Mouse (Mus musculus): ENCODE data around the gene Cnbp. TPM values are rescaled to one million over a fixed set of nuclear protein-coding genes. Genes with fewer than 3 reads are reported as not detected.

The Cnbp gene
- polyA plus RNA-seq, 1 experiment from 2014 or later, result 747 TPM

GRCm38 (mm10) chr6:87846813-87847212 is 4.1 kb downstream of the Cnbp start:
- 85% methylated on average over 1 of the region's 1 CpGs for WGBS
- no peak overlapping the region for H3K4me2 ChIP-seq (replicated peaks)
- no peak for ATAC-seq (replicated peaks)
- H3K27me3 ChIP-seq, result no peaks in the 10 kb centered on the region
- H3K4me3 ChIP-seq, result no peak overlapping the region
- H3K36me3 ChIP-seq, result peaks cover 35% of the 10 kb centered on the region
- peaks cover 35% of the 10 kb centered on the region for H3K4me1 ChIP-seq
- H3K27ac ChIP-seq (replicated peaks), result no peak overlapping the region
- no peaks in the 10 kb centered on the region for H3K9me3 ChIP-seq
- no peak overlapping the region for H3K9ac ChIP-seq (replicated peaks)

GRCm38 (mm10) chr6:87845031-87845695 is 5.7 kb downstream of the Cnbp start:
- H3K9me3 ChIP-seq, result no peaks in the 10 kb centered on the region
- H3K4me3 ChIP-seq, result no peak overlapping the region
- peaks cover 38% of the 10 kb centered on the region for H3K36me3 ChIP-seq
- 91% methylated on average over 13 of the region's 13 CpGs for WGBS
- peaks cover 30% of the 10 kb centered on the region for H3K4me1 ChIP-seq
- no peak for ATAC-seq (replicated peaks)
- H3K9ac ChIP-seq (replicated peaks), result no peak overlapping the region
- H3K27me3 ChIP-seq, result no peaks in the 10 kb centered on the region
- H3K4me2 ChIP-seq (replicated peaks), result no peak overlapping the region
- H3K27ac ChIP-seq (replicated peaks), result no peak overlapping the region

DNA sequence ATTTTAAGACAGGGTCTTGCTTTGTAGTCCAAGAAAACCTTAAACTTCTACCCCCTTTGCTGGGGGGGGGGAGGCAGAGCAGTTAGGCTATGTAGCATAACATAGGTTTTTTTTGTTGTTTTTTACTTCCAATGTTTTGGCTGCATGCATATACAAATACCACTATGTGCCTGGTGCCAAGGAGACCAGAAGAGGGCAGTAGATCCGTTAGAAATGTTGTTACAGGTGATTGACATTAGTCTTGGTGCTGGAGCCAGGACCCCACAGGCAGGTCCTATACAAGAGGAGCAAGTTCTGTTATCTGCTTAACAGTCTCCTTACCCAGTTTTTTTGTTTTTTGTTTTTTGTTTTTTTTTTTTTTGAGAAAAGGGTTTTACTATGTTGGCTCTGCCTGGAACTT is 8.7 kb downstream of the Cnbp start:
- Histone ChIP-seq H3K4me3 (no peak overlapping the region), H3K9me3 (no peaks in the 10 kb centered on the region), H3K9ac (replicated peaks) (no peak overlapping the region), H3K27ac (replicated peaks) (no peak overlapping the region), H3K36me3 (peaks cover 38% of the 10 kb centered on the region), H3K27me3 (no peaks in the 10 kb centered on the region), H3K4me2 (replicated peaks) (no peak overlapping the region), H3K4me1 (peaks cover 15% of the 10 kb centered on the region)
- 11% methylated on average over 1 of the region's 1 CpGs for WGBS
- ATAC-seq (replicated peaks), result no peak

- Histone ChIP-seq H3K27me3 (no peaks in the 10 kb centered on the region), H3K9me3 (no peaks in the 10 kb centered on the region), H3K4me2 (replicated peaks) (no peak overlapping the region), H3K9ac (replicated peaks) (no peak overlapping the region), H3K4me3 (no peak overlapping the region), H3K4me1 (peaks cover 14% of the 10 kb centered on the region), H3K36me3 (peaks cover 38% of the 10 kb centered on the region), H3K27ac (replicated peaks) (no peak overlapping the region)
- WGBS, result 84% methylated on average over 8 of the region's 8 CpGs
- no peak for ATAC-seq (replicated peaks)
Measured at GRCm38 (mm10) chr6:87841635-87842034, 9.3 kb downstream of the Cnbp start.

GRCm38 (mm10) chr6:87839797-87840341 is 11.0 kb downstream of the Cnbp start:
- no peak for ATAC-seq (replicated peaks)
- no peaks in the 10 kb centered on the region for H3K27me3 ChIP-seq
- no peaks in the 10 kb centered on the region for H3K9me3 ChIP-seq
- H3K4me2 ChIP-seq (replicated peaks), result no peak overlapping the region
- no peak overlapping the region for H3K9ac ChIP-seq (replicated peaks)
- H3K4me3 ChIP-seq, result no peak overlapping the region
- H3K27ac ChIP-seq (replicated peaks), result no peak overlapping the region
- peaks cover 43% of the 10 kb centered on the region for H3K36me3 ChIP-seq
- 59% methylated on average over 11 of the region's 11 CpGs for WGBS
- H3K4me1 ChIP-seq, result peaks cover 14% of the 10 kb centered on the region

- Histone ChIP-seq H3K36me3 (peaks cover 41% of the 10 kb centered on the region), H3K4me3 (peak within 1 kb of the TSS; percentile 81), H3K27ac (replicated peaks) (peak within 1 kb of the TSS; percentile 91), H3K9ac (replicated peaks) (peak within 1 kb of the TSS; percentile 88), H3K4me1 (peaks cover 14% of the 10 kb centered on the region), H3K9me3 (no peaks in the 10 kb centered on the region), H3K27me3 (no peaks in the 10 kb centered on the region), H3K4me2 (replicated peaks) (peak within 1 kb of the TSS; percentile 53)
- under 1% methylated on average over 46 of the region's 46 CpGs for WGBS
- peak; percentile 98 for ATAC-seq (replicated peaks)
Measured at GRCm38 (mm10) chr6:87838551-87839197, 12.2 kb downstream of the Cnbp start, which contains the start of gene Isy1. Gene Isy1, minus strand, starts transcription at chr6:87838798.

DNA sequence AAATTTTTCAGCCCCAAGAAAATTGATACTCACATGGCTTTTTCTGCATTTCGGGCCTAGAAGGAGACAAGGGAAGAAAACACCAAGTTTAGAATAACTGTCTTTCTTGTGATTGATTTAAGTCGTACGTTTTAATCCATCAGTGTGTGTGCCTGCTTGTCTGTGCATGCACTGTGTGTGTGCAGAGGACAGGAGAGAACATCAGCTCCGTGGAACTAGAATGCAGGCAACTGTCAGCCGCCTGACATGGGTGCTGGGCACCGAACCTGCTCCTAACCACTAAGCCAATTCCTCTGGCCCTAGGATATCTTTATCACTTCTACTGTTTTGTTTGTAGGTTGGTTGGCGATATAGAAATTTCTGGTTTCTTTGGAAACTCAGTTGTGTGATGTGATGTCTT is 15.2 kb downstream of the Cnbp start, which contains the start of gene Gm45140:
TSS of gene Gm45140 (minus strand) at position 101 of the 400 bp plus-strand sequence.
- H3K27me3 ChIP-seq, result no peaks in the 10 kb centered on the region
- no peak within 1 kb of the TSS for H3K27ac ChIP-seq (replicated peaks)

DNA sequence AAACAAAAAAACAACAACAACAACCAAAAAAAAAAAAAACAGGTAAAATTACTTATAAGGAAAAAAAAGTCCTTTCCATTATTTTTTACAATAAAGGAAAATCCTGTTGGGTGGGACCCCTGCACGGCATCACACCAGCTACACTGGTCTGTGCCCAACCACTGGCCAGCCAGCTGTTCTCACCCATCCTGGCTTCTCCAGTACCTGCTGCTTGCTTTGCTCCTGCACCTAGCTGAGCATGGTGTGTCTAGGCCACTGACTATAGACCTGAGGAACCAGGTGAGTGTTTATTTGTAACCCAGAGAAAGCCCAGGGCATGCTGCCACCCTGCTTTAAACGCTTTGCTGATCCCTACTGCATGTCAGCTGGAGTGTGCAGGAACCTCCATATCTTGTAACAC is 30.5 kb downstream of the Cnbp start:
- no peaks in the 10 kb centered on the region for H3K4me1 ChIP-seq
- no peak for ATAC-seq (replicated peaks)
- H3K9me3 ChIP-seq, result no peaks in the 10 kb centered on the region
- H3K27ac ChIP-seq (replicated peaks), result no peak overlapping the region
- no peak overlapping the region for H3K4me3 ChIP-seq
- H3K9ac ChIP-seq (replicated peaks), result no peak overlapping the region
- peaks cover 91% of the 10 kb centered on the region for H3K36me3 ChIP-seq
- no peaks in the 10 kb centered on the region for H3K27me3 ChIP-seq
- 96% methylated on average over 2 of the region's 2 CpGs for WGBS
- no peak overlapping the region for H3K4me2 ChIP-seq (replicated peaks)

More for the DNA sequence above, 15.2 kb downstream of the Cnbp start, which contains the start of gene Gm45140:
- Histone ChIP-seq H3K9me3 (no peaks in the 10 kb centered on the region), H3K4me3 (no peak within 1 kb of the TSS), H3K9ac (replicated peaks) (no peak within 1 kb of the TSS), H3K4me2 (replicated peaks) (no peak within 1 kb of the TSS), H3K36me3 (peaks cover 44% of the 10 kb centered on the region), H3K4me1 (peaks cover 14% of the 10 kb centered on the region)
- ATAC-seq (replicated peaks), result no peak
- WGBS, result 95% methylated on average over 7 of the region's 7 CpGs

DNA sequence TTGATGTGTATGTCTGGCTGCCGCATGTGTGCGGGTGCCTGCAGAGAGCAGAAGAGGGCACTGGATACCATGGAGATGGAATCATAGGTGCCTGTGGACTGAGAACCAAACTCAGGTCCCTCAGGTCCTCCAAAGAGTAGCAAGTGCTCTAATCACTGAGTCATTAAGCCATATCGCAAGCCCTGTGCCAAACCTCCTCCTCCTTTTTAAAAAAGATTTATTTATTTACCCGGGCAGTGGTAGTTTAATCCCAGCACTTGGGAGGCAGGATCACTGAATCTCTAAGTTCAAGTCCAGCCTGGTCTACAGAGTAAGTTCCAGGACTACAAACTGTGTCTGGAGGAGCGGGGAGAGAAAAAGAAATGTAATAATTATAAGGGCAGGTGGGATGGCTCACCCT is 36.4 kb downstream of the Cnbp start:
- peaks cover 48% of the 10 kb centered on the region for H3K36me3 ChIP-seq
- no peaks in the 10 kb centered on the region for H3K9me3 ChIP-seq
- H3K4me2 ChIP-seq (replicated peaks), result no peak overlapping the region
- H3K27ac ChIP-seq (replicated peaks), result no peak overlapping the region
- no peak overlapping the region for H3K9ac ChIP-seq (replicated peaks)
- WGBS, result 90% methylated on average over 5 of the region's 5 CpGs
- H3K27me3 ChIP-seq, result no peaks in the 10 kb centered on the region
- ATAC-seq (replicated peaks), result no peak
- peaks cover 17% of the 10 kb centered on the region for H3K4me1 ChIP-seq
- H3K4me3 ChIP-seq, result no peak overlapping the region

DNA sequence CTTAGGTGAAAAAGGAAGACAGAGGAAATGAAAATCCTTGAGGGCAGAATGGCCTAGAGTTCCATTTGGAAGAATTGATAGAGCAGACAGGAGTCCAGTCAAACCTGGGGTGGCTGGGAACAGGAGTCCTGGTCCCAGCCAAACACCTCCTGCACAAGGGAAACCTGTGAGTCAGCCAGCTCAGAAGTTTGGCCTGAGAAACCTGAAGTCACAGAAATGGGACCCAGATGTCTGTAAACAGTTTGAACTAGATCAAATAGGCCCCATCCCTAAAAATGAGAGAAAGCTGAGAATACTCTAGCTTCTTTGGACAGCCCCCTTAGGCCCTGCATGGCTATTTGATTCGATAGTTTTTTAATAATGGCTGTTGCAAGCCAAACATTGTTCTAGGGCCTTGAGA is 38.2 kb downstream of the Cnbp start:
- H3K27me3 ChIP-seq, result no peaks in the 10 kb centered on the region
- peak overlapping the region; percentile 69; the same call in 1 of the 2 replicates for H3K9ac ChIP-seq (replicated peaks)
- H3K36me3 ChIP-seq, result peaks cover 30% of the 10 kb centered on the region
- no peak overlapping the region for H3K4me3 ChIP-seq
- 91% methylated on average over 1 of the region's 1 CpGs for WGBS
- H3K4me2 ChIP-seq (replicated peaks), result no peak overlapping the region
- H3K9me3 ChIP-seq, result no peaks in the 10 kb centered on the region
- peaks cover 17% of the 10 kb centered on the region for H3K4me1 ChIP-seq
- H3K27ac ChIP-seq (replicated peaks), result no peak overlapping the region
- ATAC-seq (replicated peaks), result no peak

GRCm38 (mm10) chr6:87811675-87812338 is 39.1 kb downstream of the Cnbp start, which contains the start of gene Rab43:
Gene Rab43, minus strand, starts transcription at chr6:87812164.
- peak within 1 kb of the TSS; percentile 93 for H3K4me2 ChIP-seq (replicated peaks)
- peak within 1 kb of the TSS; percentile 19; the same call in 1 of the 2 replicates for H3K27ac ChIP-seq (replicated peaks)
- peak within 1 kb of the TSS; percentile 69 for H3K9ac ChIP-seq (replicated peaks)
- H3K36me3 ChIP-seq, result peaks cover 23% of the 10 kb centered on the region
- peaks cover 17% of the 10 kb centered on the region for H3K4me1 ChIP-seq
- under 1% methylated on average over 39 of the region's 56 CpGs for WGBS
- no peaks in the 10 kb centered on the region for H3K9me3 ChIP-seq
- H3K27me3 ChIP-seq, result no peaks in the 10 kb centered on the region
- H3K4me3 ChIP-seq, result peak within 1 kb of the TSS; percentile 74
- peak; percentile 99 for ATAC-seq (replicated peaks)

All from forebrain, embryonic 15.5 days (tissue).